Comparison of ENCODE assay signal across 22 mouse cellular contexts in genomic region chr10:75511897-75512296, GRCm38 (mm10). TPM values are rescaled to one million over a fixed set of nuclear protein-coding genes. Genes with fewer than 3 reads are reported as not detected.
DNase-seq lines count a peak whose midpoint lies in the region; ATAC-seq and TF ChIP-seq lines count a peak whose summit lies in the region.
"Had no signal": no experiment of that assay in that cellular context is flagged by ENCODE, and none has a peak within 500 bp of the region (broad histone marks: within the 10 kb centered on the region; RNA-seq: fewer than 3 reads in every experiment).

No protein-coding gene starts in this region.

- no peak overlapping the region for H3K4me3 ChIP-seq in gastrocnemius, adult 2 months
- no peak overlapping the region for H3K4me3 ChIP-seq in intestine, postnatal 0 days (ENCODE audit: low read depth, low read length)
- no peak overlapping the region for H3K4me3 ChIP-seq in intestine, embryonic 16.5 days (ENCODE audit: low read length)
- H3K4me3 ChIP-seq: embryonic facial prominence, embryonic 15.5 days; forebrain, embryonic 10.5 days; heart, embryonic 12.5 days had no signal

- no peaks in the 10 kb centered on the region for H3K27me3 ChIP-seq in intestine, postnatal 0 days (replicated peaks; ENCODE audit: control insufficient read depth, insufficient read depth, low read length)
- H3K27me3 ChIP-seq in intestine, embryonic 16.5 days (replicated peaks; ENCODE audit: control insufficient read depth, insufficient read depth, low read length) = no peaks in the 10 kb centered on the region
- H3K27me3 ChIP-seq: CH12.LX; embryonic facial prominence, embryonic 15.5 days; heart, embryonic 12.5 days; Patski had no signal

- TF ChIP-seq CTCF in gastrocnemius, adult 2 months (IDR thresholded peaks at IDR 0.05) = no peak
- TF ChIP-seq CTCF in intestine, postnatal 0 days (IDR thresholded peaks at IDR 0.05; ENCODE audit: low read depth) = no peak

- H3K9ac ChIP-seq in intestine, postnatal 0 days (ENCODE audit: low read depth, low read length) = peak overlapping the region; percentile 17; the same call in 1 of the 2 replicates
- H3K9ac ChIP-seq in intestine, embryonic 16.5 days (ENCODE audit: low read depth, low read length) = no peak overlapping the region
- H3K9ac ChIP-seq: embryonic facial prominence, embryonic 15.5 days; heart, embryonic 12.5 days had no signal

- no peak for ATAC-seq in intestine, postnatal 0 days
- ATAC-seq in intestine, embryonic 16.5 days = no peak
- no peak for ATAC-seq in megakaryocyte-erythroid progenitor cell, adult 5-6 weeks (replicated peaks; ENCODE audit: low FRiP score, low TSS enrichment, poor library complexity, severe bottlenecking)
- ATAC-seq: activated CD4-positive, CD25-positive, alpha-beta regulatory T cell, adult 4 months; forebrain, embryonic 14.5 days; hindbrain, postnatal 0 days; Patski had no signal

- 0 out of 2 replicates have a peak overlapping the region, but pooled peaks have one; percentile 1 for H3K4me2 ChIP-seq in intestine, postnatal 0 days (replicated peaks; ENCODE audit: low read depth)
- H3K4me2 ChIP-seq in intestine, embryonic 16.5 days (ENCODE audit: low read depth, low read length) = no peak overlapping the region
- H3K4me2 ChIP-seq: embryonic facial prominence, embryonic 15.5 days; heart, embryonic 12.5 days had no signal

- DNase-seq in gastrocnemius, adult 2 months = peak; percentile 75
- no peak for DNase-seq in gastrocnemius, postnatal 36 days
- DNase-seq in testis, postnatal 10 days (ENCODE audit: low spot score) = peak; percentile 31
- DNase-seq in testis, postnatal 14 days (ENCODE audit: low spot score) = no peak
- DNase-seq in adrenal gland, postnatal 36 days = no peak
- DNase-seq: cerebellum, adult 2 months; cerebellum, postnatal 10 days; heart, postnatal 36 days had no signal

- peak overlapping the region; percentile 96 for H3K27ac ChIP-seq in gastrocnemius, adult 2 months
- H3K27ac ChIP-seq in intestine, postnatal 0 days (ENCODE audit: low read depth, low read length) = peak overlapping the region; percentile 87
- H3K27ac ChIP-seq in intestine, embryonic 16.5 days (ENCODE audit: low read length) = no peak overlapping the region
- H3K27ac ChIP-seq: embryonic facial prominence, embryonic 15.5 days; forebrain, embryonic 10.5 days; hindbrain, postnatal 0 days had no signal

- WGBS in intestine, postnatal 0 days = 71% methylated on average over 7 of the region's 7 CpGs
- WGBS in intestine, embryonic 16.5 days = 89% methylated on average over 7 of the region's 7 CpGs

- no peaks in the 10 kb centered on the region for H3K9me3 ChIP-seq in intestine, postnatal 0 days (ENCODE audit: control insufficient read depth)
- no peaks in the 10 kb centered on the region for H3K9me3 ChIP-seq in intestine, embryonic 16.5 days (ENCODE audit: control insufficient read depth, low read length)
- H3K9me3 ChIP-seq: embryonic facial prominence, embryonic 15.5 days; forebrain, embryonic 10.5 days; heart, embryonic 12.5 days had no signal

- intact Hi-C loops in gastrocnemius, adult 2 months (cut with DNase I) = no loop called here
- intact Hi-C loops in gastrocnemius, postnatal 36 days (cut with DNase I) = no loop called here

- peaks cover 5% of the 10 kb centered on the region; the same call in 1 of the 2 replicates for H3K4me1 ChIP-seq in intestine, postnatal 0 days (replicated peaks; ENCODE audit: control insufficient read depth, insufficient read depth, low read length)
- H3K4me1 ChIP-seq in intestine, embryonic 16.5 days (ENCODE audit: control insufficient read depth, insufficient read depth, low read length) = peaks cover 18% of the 10 kb centered on the region; the same call in 1 of the 2 replicates

- H3K36me3 ChIP-seq in intestine, postnatal 0 days (ENCODE audit: control insufficient read depth, insufficient read depth) = peaks cover 51% of the 10 kb centered on the region
- peaks cover 39% of the 10 kb centered on the region for H3K36me3 ChIP-seq in intestine, embryonic 16.5 days (ENCODE audit: control insufficient read depth, insufficient read depth, low read length)

RNA-seq across cellular contexts. Expression of gene Snrpd3, which starts 5.5 kb away (rescaled TPM):
- 10 to 100 TPM; 65.9 to 91.4 TPM for total RNA-seq in gastrocnemius, adult 2 months (2021)
- total RNA-seq in gastrocnemius, postnatal 36 days (2021) = 10 to 100 TPM; 62.0 to 74.5 TPM
- 62.6 and 63.3 TPM in 2 replicates for polyA plus RNA-seq in intestine, postnatal 0 days (2015; fragmentation: Nextera tagmentation; extraction: Ambion mirVana)
- 136 and 144 TPM in 2 replicates for polyA plus RNA-seq in intestine, embryonic 16.5 days (2015; fragmentation: Nextera tagmentation; extraction: Ambion mirVana)
- total RNA-seq in adrenal gland, postnatal 36 days (2021) = 10 to 100 TPM; 81.9 to 98.1 TPM
- total RNA-seq in megakaryocyte-erythroid progenitor cell, adult 5-6 weeks (2014; fragmentation: Nextera tagmentation) = 113 and 163 TPM in 2 replicates
- total RNA-seq in megakaryocyte-erythroid progenitor cell, adult 5-6 weeks (2017) = 74.2 and 142 TPM in 2 replicates

RNA-seq across cellular contexts. Expression of gene Gucd1, which starts 5.9 kb away (rescaled TPM):
- 10 to 100 TPM; 48.2 to 78.7 TPM for total RNA-seq in gastrocnemius, adult 2 months (2021)
- total RNA-seq in gastrocnemius, postnatal 36 days (2021) = 10 to 100 TPM; 55.5 to 71.5 TPM
- 80.9 and 84.6 TPM in 2 replicates for polyA plus RNA-seq in intestine, postnatal 0 days (2015; fragmentation: Nextera tagmentation; extraction: Ambion mirVana)
- 55.5 and 63.0 TPM in 2 replicates for polyA plus RNA-seq in intestine, embryonic 16.5 days (2015; fragmentation: Nextera tagmentation; extraction: Ambion mirVana)
- total RNA-seq in adrenal gland, postnatal 36 days (2021) = 10 to 100 TPM; 29.7 to 42.1 TPM
- 13.9 and 18.9 TPM in 2 replicates for total RNA-seq in megakaryocyte-erythroid progenitor cell, adult 5-6 weeks (2014; fragmentation: Nextera tagmentation)
- total RNA-seq in megakaryocyte-erythroid progenitor cell, adult 5-6 weeks (2017) = 14.8 and 19.3 TPM in 2 replicates

RNA-seq across cellular contexts. Expression of gene Lrrc75b, which starts 48.2 kb away (rescaled TPM):
- total RNA-seq in gastrocnemius, adult 2 months (2021) = under 1 TPM; 0.11 to 0.15 TPM
- total RNA-seq in gastrocnemius, postnatal 36 days (2021) = under 1 TPM; 0.20 to 0.64 TPM
- 1.2 and 1.8 TPM in 2 replicates for polyA plus RNA-seq in intestine, postnatal 0 days (2015; fragmentation: Nextera tagmentation; extraction: Ambion mirVana)
- polyA plus RNA-seq in intestine, embryonic 16.5 days (2015; fragmentation: Nextera tagmentation; extraction: Ambion mirVana) = 1.9 and 2.7 TPM in 2 replicates
- under 1 TPM; 0.17 to 0.36 TPM for total RNA-seq in adrenal gland, postnatal 36 days (2021)
- total RNA-seq in megakaryocyte-erythroid progenitor cell, adult 5-6 weeks (2014; fragmentation: Nextera tagmentation) = 0.07 TPM in 1 of 2 replicates, not detected in the other
- total RNA-seq in megakaryocyte-erythroid progenitor cell, adult 5-6 weeks (2017) = not detected in 2 replicates
- total RNA-seq: CH12.LX had no signal
- polyA plus RNA-seq: erythroblast, embryonic 14.5 days had no signal

RNA-seq across cellular contexts. Expression of gene Ggt1, which starts 49.5 kb away (rescaled TPM):
- not detected for total RNA-seq in gastrocnemius, adult 2 months (2021)
- total RNA-seq in gastrocnemius, postnatal 36 days (2021) = under 1 TPM in 1 of 2 experiments, not detected in 1; 0.33 TPM
- 131 and 132 TPM in 2 replicates for polyA plus RNA-seq in intestine, postnatal 0 days (2015; fragmentation: Nextera tagmentation; extraction: Ambion mirVana)
- 115 and 144 TPM in 2 replicates for polyA plus RNA-seq in intestine, embryonic 16.5 days (2015; fragmentation: Nextera tagmentation; extraction: Ambion mirVana)
- not detected for total RNA-seq in adrenal gland, postnatal 36 days (2021)
- 3.3 TPM in 1 of 2 replicates, not detected in the other for total RNA-seq in megakaryocyte-erythroid progenitor cell, adult 5-6 weeks (2014; fragmentation: Nextera tagmentation)
- not detected in 2 replicates for total RNA-seq in megakaryocyte-erythroid progenitor cell, adult 5-6 weeks (2017)
- total RNA-seq: adrenal gland, postnatal 14 days; heart, adult 8-10 months; heart, postnatal 36 days had no signal
- polyA plus RNA-seq: erythroblast, embryonic 14.5 days had no signal

Comparison
In these comparisons a context has a peak if more than half of its experiments do, and no peak if none do; other contexts are left out.
1. DNase-seq: peak in gastrocnemius, adult 2 months (single experiment) and testis, postnatal 10 days (single experiment); none in gastrocnemius, postnatal 36 days (0 of 2), testis, postnatal 14 days (single experiment) and adrenal gland, postnatal 36 days (0 of 2).